Mouse (Mus musculus): ENCODE measurements at regions not wholly inside any gene's neighbourhood (a gene's known extent, or its start where the extent isn't known, plus 50 kb on each side); places are given as distances from the start of the nearest gene placed in this dataset.
"Not testable (repeated sequence)": the region's sequence is repeated elsewhere in the genome, so short reads cannot be mapped to it uniquely, and the experiment has no call there.

- no peak overlapping the region for H3K4me3 ChIP-seq (replicated peaks)
- H3K9me3 ChIP-seq (replicated peaks) = no peaks in the 10 kb centered on the region
- whole genome bisulfite sequencing = 46% methylated on average over 10 of the region's 10 CpGs
- no peak for ATAC-seq (ENCODE audit: low FRiP score)
- no peak overlapping the region for H3K9ac ChIP-seq (replicated peaks)
- no peaks in the 10 kb centered on the region for H3K36me3 ChIP-seq
- H3K27me3 ChIP-seq (replicated peaks) = no peaks in the 10 kb centered on the region
- no peak overlapping the region for H3K27ac ChIP-seq (replicated peaks)
- H3K4me2 ChIP-seq = no peak overlapping the region
- 0 out of 2 replicates have a peak, but pooled peaks cover 6% of the 10 kb centered on the region for H3K4me1 ChIP-seq
These were observed 162.2 kb upstream of the St6galnac5 start for GRCm38 (mm10) chr3:153144217-153144616.

DNA sequence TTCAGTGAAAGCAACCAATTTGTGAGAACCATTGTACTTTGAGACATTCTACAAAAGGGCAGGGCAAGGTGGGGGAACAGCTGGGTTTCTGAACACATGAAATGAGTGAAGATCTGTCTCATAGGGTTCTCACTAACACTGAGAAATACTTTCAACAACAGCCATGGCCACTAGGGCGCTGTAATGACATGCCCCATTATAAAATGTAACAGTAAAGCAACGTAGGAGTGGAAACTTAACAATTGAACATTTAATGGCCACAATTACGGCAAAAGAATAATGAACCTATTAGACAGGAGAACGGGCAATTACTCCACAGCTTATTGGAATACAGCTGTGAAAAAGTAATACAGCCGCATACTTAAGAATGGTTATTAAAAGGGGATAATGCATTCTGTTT, 158.9 kb upstream of the St6galnac5 start:
- H3K4me3 ChIP-seq (replicated peaks) = no peak overlapping the region
- 39% methylated on average over 5 of the region's 5 CpGs for WGBS
- H3K4me2 ChIP-seq = no peak overlapping the region
- ATAC-seq (ENCODE audit: low FRiP score) = no peak
- no peaks in the 10 kb centered on the region for H3K27me3 ChIP-seq (replicated peaks)
- H3K9me3 ChIP-seq (replicated peaks) = no peaks in the 10 kb centered on the region
- 0 out of 2 replicates have a peak, but pooled peaks cover 6% of the 10 kb centered on the region for H3K4me1 ChIP-seq
- H3K36me3 ChIP-seq = no peaks in the 10 kb centered on the region
- no peak overlapping the region for H3K27ac ChIP-seq (replicated peaks)
- no peak overlapping the region for H3K9ac ChIP-seq (replicated peaks)

- no peaks in the 10 kb centered on the region for H3K27me3 ChIP-seq (replicated peaks)
- no peak overlapping the region for H3K4me3 ChIP-seq (replicated peaks)
- H3K36me3 ChIP-seq = no peaks in the 10 kb centered on the region
- H3K27ac ChIP-seq (replicated peaks) = no peak overlapping the region
- H3K9me3 ChIP-seq (replicated peaks) = no peaks in the 10 kb centered on the region
- 85% methylated on average over 5 of the region's 5 CpGs for WGBS
- H3K4me1 ChIP-seq = no peaks in the 10 kb centered on the region
- no peak for ATAC-seq (ENCODE audit: low FRiP score)
- no peak overlapping the region for H3K9ac ChIP-seq (replicated peaks)
- H3K4me2 ChIP-seq = no peak overlapping the region
These were observed 143.3 kb upstream of the St6galnac5 start for GRCm38 (mm10) chr3:153125335-153125734.

DNA sequence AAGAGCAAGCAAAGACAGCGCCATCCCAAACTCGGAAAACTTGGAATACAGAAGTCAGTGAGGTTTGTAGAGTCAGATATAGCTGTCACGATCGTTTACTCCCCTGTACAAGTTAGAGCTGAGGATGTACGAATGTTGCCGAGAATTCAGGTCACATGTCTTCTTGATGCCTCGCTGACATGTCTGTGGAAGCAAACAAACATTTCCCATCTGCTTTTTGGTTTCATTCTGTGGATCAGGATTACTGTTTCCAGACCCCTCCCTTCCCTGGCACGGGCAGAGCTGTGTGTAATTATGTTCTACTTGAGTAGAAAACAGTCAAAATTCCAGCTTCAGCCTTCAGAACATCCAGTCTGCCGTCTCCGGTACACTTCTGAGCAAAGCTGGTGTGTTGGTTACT, 139.9 kb upstream of the St6galnac5 start:
- no peak overlapping the region for H3K4me2 ChIP-seq
- H3K27me3 ChIP-seq (replicated peaks) = no peaks in the 10 kb centered on the region
- H3K27ac ChIP-seq (replicated peaks) = no peak overlapping the region
- H3K9ac ChIP-seq (replicated peaks) = no peak overlapping the region
- H3K9me3 ChIP-seq (replicated peaks) = no peaks in the 10 kb centered on the region
- no peak for ATAC-seq (ENCODE audit: low FRiP score)
- H3K4me1 ChIP-seq = no peaks in the 10 kb centered on the region
- WGBS = 90% methylated on average over 10 of the region's 10 CpGs
- H3K36me3 ChIP-seq = no peaks in the 10 kb centered on the region
- H3K4me3 ChIP-seq (replicated peaks) = no peak overlapping the region

GRCm38 (mm10) chr3:153119142-153119541, 137.1 kb upstream of the St6galnac5 start:
- H3K4me2 ChIP-seq = no peak overlapping the region
- no peaks in the 10 kb centered on the region for H3K9me3 ChIP-seq (replicated peaks)
- H3K4me1 ChIP-seq = no peaks in the 10 kb centered on the region
- H3K27me3 ChIP-seq (replicated peaks) = no peaks in the 10 kb centered on the region
- WGBS = 85% methylated on average over 5 of the region's 5 CpGs
- H3K36me3 ChIP-seq = no peaks in the 10 kb centered on the region
- no peak overlapping the region for H3K9ac ChIP-seq (replicated peaks)
- H3K27ac ChIP-seq (replicated peaks) = no peak overlapping the region
- H3K4me3 ChIP-seq (replicated peaks) = no peak overlapping the region
- ATAC-seq (ENCODE audit: low FRiP score) = no peak

DNA sequence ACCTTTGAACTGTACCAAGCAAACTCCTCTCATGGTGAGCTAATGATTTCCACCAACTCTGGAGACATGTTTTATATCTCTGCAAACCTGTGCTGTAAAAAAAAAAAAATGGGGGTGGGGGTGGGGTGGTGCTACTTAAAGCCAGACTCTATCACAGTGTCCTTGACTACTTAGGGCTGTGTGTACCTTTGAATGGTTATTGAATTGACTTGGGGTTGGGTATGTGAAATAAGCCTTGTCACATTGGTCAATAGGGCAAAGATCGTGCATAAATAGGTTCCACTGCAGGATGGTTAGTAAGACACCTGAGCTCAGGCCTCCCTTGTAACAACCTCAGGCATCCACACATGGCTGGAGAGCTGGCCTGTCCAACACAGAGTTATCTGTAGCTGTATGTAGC, 136.6 kb upstream of the St6galnac5 start:
- Histone ChIP-seq H3K27me3 (replicated peaks) (no peaks in the 10 kb centered on the region), H3K4me3 (replicated peaks) (no peak overlapping the region), H3K36me3 (no peaks in the 10 kb centered on the region), H3K9me3 (replicated peaks) (no peaks in the 10 kb centered on the region), H3K9ac (replicated peaks) (no peak overlapping the region), H3K4me1 (no peaks in the 10 kb centered on the region), H3K27ac (replicated peaks) (no peak overlapping the region), H3K4me2 (no peak overlapping the region)
- 89% methylated on average over 1 of the region's 1 CpGs for WGBS
- ATAC-seq (ENCODE audit: low FRiP score) = no peak

DNA sequence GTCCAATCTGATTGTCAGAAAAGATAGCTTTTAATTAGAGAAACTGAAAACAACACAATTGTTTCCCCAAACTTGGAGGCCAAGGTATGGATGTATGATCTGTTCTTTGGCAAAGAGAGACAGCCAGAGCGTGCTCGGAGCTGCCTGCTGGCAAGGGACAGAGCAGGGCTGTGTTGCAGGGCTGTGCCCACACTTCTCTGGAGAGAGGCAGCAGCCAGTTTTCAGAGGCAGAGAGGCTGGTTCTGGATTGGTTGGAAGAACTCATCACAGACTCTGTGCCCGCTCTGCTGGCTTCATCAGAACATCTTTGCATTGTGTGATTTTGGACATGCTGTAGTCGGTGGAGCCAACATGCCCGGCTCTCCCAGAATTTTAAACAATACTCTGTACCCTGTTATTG, 123.5 kb upstream of the St6galnac5 start:
- Histone ChIP-seq H3K27ac (replicated peaks) (no peak overlapping the region), H3K4me2 (no peak overlapping the region), H3K4me1 (no peaks in the 10 kb centered on the region), H3K9me3 (replicated peaks) (no peaks in the 10 kb centered on the region), H3K36me3 (no peaks in the 10 kb centered on the region), H3K9ac (replicated peaks) (no peak overlapping the region), H3K27me3 (replicated peaks) (no peaks in the 10 kb centered on the region), H3K4me3 (replicated peaks) (no peak overlapping the region)
- 0 out of 2 replicates have a peak, but pooled peaks have one; percentile 41 for ATAC-seq (ENCODE audit: low FRiP score)
- WGBS = 90% methylated on average over 5 of the region's 5 CpGs

- 88% methylated on average over 4 of the region's 4 CpGs for WGBS
- not testable (repeated sequence) for ATAC-seq (ENCODE audit: low FRiP score); H3K4me2 ChIP-seq
These were observed 108.5 kb upstream of the St6galnac5 start for GRCm38 (mm10) chr3:153090572-153090971.

DNA sequence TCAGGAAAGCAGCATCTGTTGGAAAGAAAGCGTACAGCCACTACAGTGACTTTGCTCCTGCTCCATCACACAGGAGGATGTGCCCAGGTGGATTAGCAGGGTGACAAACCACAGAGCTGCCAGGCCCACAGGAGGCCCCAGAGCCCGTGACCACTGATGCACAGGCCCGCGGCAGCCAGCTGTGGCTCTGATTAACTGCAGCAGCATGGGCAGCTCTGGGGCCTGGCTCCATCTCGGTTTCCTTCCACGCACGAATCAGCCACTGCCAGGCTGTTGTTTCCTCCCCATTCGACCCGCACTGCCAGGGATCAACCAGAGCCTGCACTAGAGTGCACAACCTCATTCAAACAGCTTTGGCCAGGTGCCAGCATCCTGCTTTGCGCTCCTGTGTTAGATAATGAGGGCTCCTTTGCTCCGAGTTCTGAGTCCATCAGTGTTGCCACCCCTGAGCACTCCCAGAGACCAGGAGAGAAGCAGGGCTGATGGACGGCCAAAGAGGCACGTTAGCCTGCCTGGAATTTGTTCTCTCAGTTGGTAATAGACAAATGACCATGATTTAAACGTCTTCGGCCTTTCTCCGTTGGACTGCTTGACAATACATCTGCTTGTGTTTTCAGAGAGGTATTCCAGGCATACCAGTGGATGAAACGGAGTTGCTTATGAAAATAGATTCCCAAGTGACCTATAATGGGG, 103.2 kb upstream of the St6galnac5 start:
- ATAC-seq (ENCODE audit: low FRiP score) = peak; percentile 68
- H3K9ac ChIP-seq (replicated peaks) = peak overlapping the region; percentile 34; the same call in 1 of the 2 replicates
- H3K27me3 ChIP-seq (replicated peaks) = peaks cover 6% of the 10 kb centered on the region; the same call in 1 of the 2 replicates
- H3K4me2 ChIP-seq = peak overlapping the region; percentile 45
- H3K9me3 ChIP-seq (replicated peaks) = no peaks in the 10 kb centered on the region
- no peaks in the 10 kb centered on the region for H3K36me3 ChIP-seq
- H3K27ac ChIP-seq (replicated peaks) = peak overlapping the region; percentile 64
- H3K4me1 ChIP-seq = peaks cover 28% of the 10 kb centered on the region
- WGBS = 13% methylated on average over 17 of the region's 17 CpGs
- no peak overlapping the region for H3K4me3 ChIP-seq (replicated peaks)

More at GRCm38 (mm10) chr3:153090572-153090971, 108.5 kb upstream of the St6galnac5 start:
- H3K4me1 ChIP-seq; H3K27ac ChIP-seq (replicated peaks); H3K4me3 ChIP-seq (replicated peaks); H3K9ac ChIP-seq (replicated peaks); H3K36me3 ChIP-seq; H3K27me3 ChIP-seq (replicated peaks); H3K9me3 ChIP-seq (replicated peaks): not testable (repeated sequence)

- WGBS = 38% methylated on average over 23 of the region's 23 CpGs
- H3K4me1 ChIP-seq = peaks cover 28% of the 10 kb centered on the region
- peaks cover 6% of the 10 kb centered on the region; the same call in 1 of the 2 replicates for H3K27me3 ChIP-seq (replicated peaks)
- peak overlapping the region; percentile 34; the same call in 1 of the 2 replicates for H3K9ac ChIP-seq (replicated peaks)
- H3K27ac ChIP-seq (replicated peaks) = peak overlapping the region; percentile 64
- H3K9me3 ChIP-seq (replicated peaks) = no peaks in the 10 kb centered on the region
- ATAC-seq (ENCODE audit: low FRiP score) = peak; percentile 69
- peak overlapping the region; percentile 45 for H3K4me2 ChIP-seq
- no peak overlapping the region for H3K4me3 ChIP-seq (replicated peaks)
- no peaks in the 10 kb centered on the region for H3K36me3 ChIP-seq
These were observed 102.4 kb upstream of the St6galnac5 start for GRCm38 (mm10) chr3:153084226-153085095.

- Histone ChIP-seq H3K27me3 (replicated peaks) (peaks cover 6% of the 10 kb centered on the region; the same call in 1 of the 2 replicates), H3K9ac (replicated peaks) (no peak overlapping the region), H3K4me2 (no peak overlapping the region), H3K27ac (replicated peaks) (no peak overlapping the region), H3K4me1 (peaks cover 27% of the 10 kb centered on the region), H3K4me3 (replicated peaks) (no peak overlapping the region), H3K9me3 (replicated peaks) (no peaks in the 10 kb centered on the region), H3K36me3 (no peaks in the 10 kb centered on the region)
- 87% methylated on average over 3 of the region's 3 CpGs for WGBS
- ATAC-seq (ENCODE audit: low FRiP score) = no peak
These were observed 98.3 kb upstream of the St6galnac5 start for GRCm38 (mm10) chr3:153080371-153080770.

Data from neural tube, embryonic 15.5 days (tissue).